9 mouse cellular contexts compared by ENCODE assay signal in genomic region chr11:107138633-107139032, GRCm38 (mm10). TPM values are rescaled to one million over a fixed set of nuclear protein-coding genes. Genes with fewer than 3 reads are reported as not detected.
DNase-seq lines count a peak whose midpoint lies in the region; ATAC-seq and TF ChIP-seq lines count a peak whose summit lies in the region.
"Had no signal": no experiment of that assay in that cellular context is flagged by ENCODE, and none has a peak within 500 bp of the region (broad histone marks: within the 10 kb centered on the region; RNA-seq: fewer than 3 reads in every experiment).

No protein-coding gene starts in this region.

- no peaks in the 10 kb centered on the region for H3K4me1 ChIP-seq in hindbrain, postnatal 0 days (ENCODE audit: insufficient read depth, low read length)
- H3K4me1 ChIP-seq in hindbrain, embryonic 16.5 days (ENCODE audit: control insufficient read depth, insufficient read depth, low read depth, low read length), result no peaks in the 10 kb centered on the region
- H3K4me1 ChIP-seq in ES-E14 (ENCODE audit: control insufficient read depth in 2 of 2, insufficient read depth in 2 of 2, low read length in 2 of 2, poor library complexity in 1 of 2), result peaks cover 2 to 3% of the 10 kb centered on the region in 2 experiments; a peak in 1 of 4 replicates
- H3K4me1 ChIP-seq: neural tube, embryonic 13.5 days had no signal

- no peak overlapping the region for H3K27ac ChIP-seq in hindbrain, postnatal 0 days
- H3K27ac ChIP-seq in hindbrain, embryonic 16.5 days (ENCODE audit: low read depth, low read length), result no peak overlapping the region
- no peak overlapping the region; the same call in 1 of the 2 replicates for H3K27ac ChIP-seq in ES-E14 (ENCODE audit: insufficient read depth, low read depth, low read length, poor library complexity, severe bottlenecking)
- H3K27ac ChIP-seq: liver, embryonic 15.5 days; neural tube, embryonic 13.5 days had no signal

- no peaks in the 10 kb centered on the region for H3K27me3 ChIP-seq in hindbrain, postnatal 0 days (ENCODE audit: insufficient read depth, low read length)
- no peaks in the 10 kb centered on the region for H3K27me3 ChIP-seq in hindbrain, embryonic 16.5 days (replicated peaks; ENCODE audit: control insufficient read depth, insufficient read depth, low read length)
- H3K27me3 ChIP-seq: liver, embryonic 15.5 days; neural tube, embryonic 13.5 days had no signal

- no peak overlapping the region for H3K4me3 ChIP-seq in hindbrain, postnatal 0 days (ENCODE audit: low read length)
- no peak overlapping the region for H3K4me3 ChIP-seq in hindbrain, embryonic 16.5 days (ENCODE audit: low read length)
- no peak overlapping the region for H3K4me3 ChIP-seq in ES-E14 (ENCODE audit: insufficient read depth in 1 of 2, low read depth in 1 of 2, low read length in 2 of 2, poor library complexity in 1 of 2, severe bottlenecking in 1 of 2)
- H3K4me3 ChIP-seq: liver, embryonic 15.5 days; neural tube, embryonic 13.5 days had no signal

- H3K36me3 ChIP-seq in hindbrain, postnatal 0 days (ENCODE audit: insufficient read depth, low read length), result no peaks in the 10 kb centered on the region
- no peaks in the 10 kb centered on the region for H3K36me3 ChIP-seq in hindbrain, embryonic 16.5 days (ENCODE audit: control insufficient read depth, insufficient read depth, low read length)
- no peaks in the 10 kb centered on the region for H3K36me3 ChIP-seq in ES-E14 (ENCODE audit: control insufficient read depth, insufficient read depth, low read length, poor library complexity, severe bottlenecking)
- H3K36me3 ChIP-seq: liver, embryonic 15.5 days; neural tube, embryonic 13.5 days had no signal

- no peak overlapping the region for H3K4me2 ChIP-seq in hindbrain, postnatal 0 days (ENCODE audit: low read depth, low read length)
- H3K4me2 ChIP-seq in hindbrain, embryonic 16.5 days (ENCODE audit: low read length), result no peak overlapping the region
- H3K4me2 ChIP-seq: liver, embryonic 15.5 days; neural tube, embryonic 13.5 days had no signal

- ATAC-seq in hindbrain, postnatal 0 days, result no peak
- no peak for ATAC-seq in hindbrain, embryonic 16.5 days
- 0 out of 2 replicates have a peak, but pooled peaks have one; percentile 20 for ATAC-seq in neutrophil, adult 5-6 weeks (ENCODE audit: extremely low read depth, insufficient number of reproducible peaks, low FRiP score, poor library complexity, severe bottlenecking)

- H3K9me3 ChIP-seq in hindbrain, postnatal 0 days (ENCODE audit: low read length), result no peaks in the 10 kb centered on the region
- H3K9me3 ChIP-seq in hindbrain, embryonic 16.5 days (ENCODE audit: control insufficient read depth, low read length), result no peaks in the 10 kb centered on the region
- H3K9me3 ChIP-seq in ES-E14 (ENCODE audit: control insufficient read depth, insufficient read depth, low read depth, low read length), result no peaks in the 10 kb centered on the region
- H3K9me3 ChIP-seq: liver, embryonic 15.5 days; neural tube, embryonic 13.5 days had no signal

- H3K9ac ChIP-seq in hindbrain, postnatal 0 days (replicated peaks; ENCODE audit: low read length), result no peak overlapping the region
- H3K9ac ChIP-seq in hindbrain, embryonic 16.5 days (ENCODE audit: low read depth, low read length), result no peak overlapping the region
- H3K9ac ChIP-seq in ES-E14 (ENCODE audit: insufficient read depth, low read depth, low read length, poor library complexity, severe bottlenecking), result no peak overlapping the region
- H3K9ac ChIP-seq: liver, embryonic 15.5 days; neural tube, embryonic 13.5 days had no signal

- DNase-seq in hindbrain, postnatal 0 days (ENCODE audit: low spot score), result no peak
- peak; percentile 75 for DNase-seq in B cell, adult 2 months
- DNase-seq in ES-E14 (ENCODE audit: low read depth, low spot score), result no peak
- DNase-seq in layer of hippocampus, postnatal 36 days, result no peak
- DNase-seq in gastrocnemius, adult 8-10 months (ENCODE audit: low spot score in 2 of 2), result no peak

- in situ Hi-C loops in ES-E14 (cut with MboI; ENCODE audit: low sequenced_read_pairs in 2 of 2, unreplicated experiment in 2 of 2), result no loop called here

- WGBS in hindbrain, postnatal 0 days, result 78% methylated on average over 3 of the region's 3 CpGs
- 80% methylated on average over 3 of the region's 3 CpGs for WGBS in hindbrain, embryonic 16.5 days

- TF ChIP-seq CTCF in hindbrain, postnatal 0 days (IDR thresholded peaks at IDR 0.05; ENCODE audit: low read depth), result peak; percentile 43

TF ChIP-seq in ES-E14, 5 proteins besides CTCF, POLR2A, EP300 and RAD21:
- TF ChIP-seq ZNF384 (IDR thresholded peaks at IDR 0.05; ENCODE audit: low read depth, low read length), result peak; percentile 15; the same call in 1 of the 2 replicates
- TF ChIP-seq MAFK (IDR thresholded peaks at IDR 0.05; ENCODE audit: insufficient read depth, low read depth, low read length), result no peak

RNA-seq across cellular contexts. Expression of gene Bptf, which starts 6.7 kb away (rescaled TPM):
- 30.0 and 42.1 TPM in 2 replicates for total RNA-seq in hindbrain, postnatal 0 days (2014; rRNA removed)
- 19.7 and 19.8 TPM in 2 replicates for polyA plus RNA-seq in hindbrain, postnatal 0 days (2015; fragmentation: Nextera tagmentation; extraction: Ambion mirVana)
- polyA plus RNA-seq in hindbrain, embryonic 16.5 days (2015; fragmentation: Nextera tagmentation; extraction: Ambion mirVana), result 23.9 and 26.1 TPM in 2 replicates
- 81.3 and 86.4 TPM in 2 replicates for total RNA-seq in ES-E14 (2012; rRNA removed)
- total RNA-seq in neutrophil, adult 5-6 weeks (2017), result 143 and 150 TPM in 2 replicates
- total RNA-seq in layer of hippocampus, postnatal 36 days (2021), result 10 to 100 TPM; 64.1 to 74.8 TPM
- total RNA-seq in gastrocnemius, adult 8-10 months (2022), result 10 to 100 TPM; 16.3 to 23.3 (median 19.4) TPM

RNA-seq across cellular contexts. Expression of gene Nol11, which starts 50.5 kb away (rescaled TPM):
- 26.8 and 31.5 TPM in 2 replicates for total RNA-seq in hindbrain, postnatal 0 days (2014; rRNA removed)
- polyA plus RNA-seq in hindbrain, postnatal 0 days (2015; fragmentation: Nextera tagmentation; extraction: Ambion mirVana), result 33.5 and 35.3 TPM in 2 replicates
- polyA plus RNA-seq in hindbrain, embryonic 16.5 days (2015; fragmentation: Nextera tagmentation; extraction: Ambion mirVana), result 41.9 and 46.2 TPM in 2 replicates
- total RNA-seq in ES-E14 (2012; rRNA removed), result 77.0 and 90.4 TPM in 2 replicates
- 21.3 and 25.3 TPM in 2 replicates for total RNA-seq in neutrophil, adult 5-6 weeks (2017)
- total RNA-seq in layer of hippocampus, postnatal 36 days (2021), result 10 to 100 TPM; 24.2 to 24.5 TPM
- 10 to 100 TPM; 11.8 to 16.7 (median 14.3) TPM for total RNA-seq in gastrocnemius, adult 8-10 months (2022)

Comparison
In these comparisons a context has a peak if more than half of its experiments do, and no peak if none do; other contexts are left out.
1. DNase-seq: peak in B cell, adult 2 months (2 of 2); none in hindbrain, postnatal 0 days (single experiment), ES-E14 (single experiment), layer of hippocampus, postnatal 36 days (0 of 2) and gastrocnemius, adult 8-10 months (0 of 2).